Mouse (Mus musculus): ENCODE results near the gene Ces4a. TPM values are rescaled to one million over a fixed set of nuclear protein-coding genes. Genes with fewer than 3 reads are reported as not detected.
A peak's percentile ranks its signal among the peaks of the same experiment; 100 is the strongest.
"Not testable (repeated sequence)": the region's sequence is repeated elsewhere in the genome, so short reads cannot be mapped to it uniquely, and the experiment has no call there.

Gene Ces4a
- polyA plus RNA-seq, 1 experiment from 2014 or later: not detected

- peak; percentile 92 for ATAC-seq (ENCODE audit: insufficient number of reproducible peaks, insufficient read depth, low FRiP score, low TSS enrichment, low read depth)
- under 1% methylated on average over 86 of the region's 86 CpGs for WGBS
Measured at GRCm38 (mm10) chr8:105170381-105171115, 38.9 kb downstream of the Ces4a start, which contains the start of gene Cbfb. TSS of gene Cbfb (plus strand) at chr8:105170674.

GRCm38 (mm10) chr8:105171116-105172002, 39.8 kb downstream of the Ces4a start:
- peaks cover 10% of the 10 kb centered on the region for H3K36me3 ChIP-seq
- H3K27ac ChIP-seq: peak overlapping the region; percentile 100
- ATAC-seq (ENCODE audit: insufficient number of reproducible peaks, insufficient read depth, low FRiP score, low TSS enrichment, low read depth): 0 out of 2 replicates have a peak, but pooled peaks have one; percentile 3
- peaks cover 29% of the 10 kb centered on the region for H3K4me1 ChIP-seq
- H3K4me2 ChIP-seq: peak overlapping the region; percentile 72
- no peaks in the 10 kb centered on the region for H3K9me3 ChIP-seq
- peak overlapping the region; percentile 90 for H3K4me3 ChIP-seq
- H3K9ac ChIP-seq: peak overlapping the region; percentile 99
- H3K27me3 ChIP-seq: no peaks in the 10 kb centered on the region
- WGBS: under 1% methylated on average over 88 of the region's 92 CpGs

More at GRCm38 (mm10) chr8:105170381-105171115, 38.9 kb downstream of the Ces4a start, which contains the start of gene Cbfb:
- no peaks in the 10 kb centered on the region for H3K27me3 ChIP-seq
- H3K9me3 ChIP-seq: no peaks in the 10 kb centered on the region
- H3K4me3 ChIP-seq: peak within 1 kb of the TSS; percentile 90
- 0 out of 2 replicates have a peak, but pooled peaks cover 4% of the 10 kb centered on the region for H3K36me3 ChIP-seq
- H3K4me1 ChIP-seq: peaks cover 32% of the 10 kb centered on the region
- peak within 1 kb of the TSS; percentile 99 for H3K9ac ChIP-seq
- peak within 1 kb of the TSS; percentile 72 for H3K4me2 ChIP-seq
- H3K27ac ChIP-seq: peak within 1 kb of the TSS; percentile 100

DNA sequence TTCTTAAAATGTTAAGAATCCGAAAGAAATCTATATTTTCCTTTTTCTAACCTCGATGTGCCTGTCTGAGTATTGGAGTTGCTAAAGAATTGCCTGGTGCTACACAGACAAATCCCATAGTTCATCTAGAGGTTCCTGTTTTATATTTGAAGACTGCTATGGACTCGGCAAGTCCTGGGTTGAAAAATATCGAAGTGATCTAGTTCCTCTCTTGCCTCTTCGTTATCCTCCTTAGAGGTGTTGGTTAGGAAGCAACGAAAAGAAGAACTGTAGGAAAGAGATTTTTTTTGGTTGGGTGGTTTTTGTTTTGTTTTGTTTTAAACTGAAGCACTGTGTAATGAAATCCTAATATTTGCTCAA, 40.4 kb downstream of the Ces4a start:
- Histone ChIP-seq H3K4me2 (peak overlapping the region; percentile 72), H3K9me3 (no peaks in the 10 kb centered on the region), H3K4me1 (peaks cover 29% of the 10 kb centered on the region), H3K4me3 (peak overlapping the region; percentile 90), H3K36me3 (peaks cover 16% of the 10 kb centered on the region), H3K9ac (peak overlapping the region; percentile 99), H3K27ac (peak overlapping the region; percentile 100), H3K27me3 (no peaks in the 10 kb centered on the region)
- ATAC-seq (ENCODE audit: insufficient number of reproducible peaks, insufficient read depth, low FRiP score, low TSS enrichment, low read depth): no peak
- WGBS: 21% methylated on average over 6 of the region's 6 CpGs

DNA sequence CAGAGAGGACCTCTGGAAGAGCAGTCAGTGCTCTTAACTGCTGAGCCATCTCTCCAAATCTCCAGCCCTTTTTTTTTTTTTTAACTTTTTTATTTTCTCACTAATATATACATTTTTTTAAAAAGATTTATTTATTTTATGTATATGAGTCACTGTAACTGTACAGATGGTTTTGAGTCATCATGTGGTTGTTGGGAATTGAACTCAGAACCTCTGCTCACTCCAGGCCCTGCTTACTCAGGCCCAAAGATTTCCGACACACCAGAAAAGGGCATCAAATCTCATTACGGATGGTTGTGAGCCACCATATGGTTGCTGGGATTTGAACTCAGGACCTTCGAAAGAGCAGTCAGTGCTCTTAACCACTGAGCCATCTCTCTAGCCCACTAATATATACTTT, 43.7 kb downstream of the Ces4a start:
- 94% methylated on average over 3 of the region's 3 CpGs for WGBS
- not testable (repeated sequence) for H3K9me3 ChIP-seq; ATAC-seq (ENCODE audit: insufficient number of reproducible peaks, insufficient read depth, low FRiP score, low TSS enrichment, low read depth); H3K4me3 ChIP-seq; H3K27ac ChIP-seq; H3K27me3 ChIP-seq; H3K9ac ChIP-seq; H3K4me2 ChIP-seq
- Histone ChIP-seq H3K4me1 (peaks cover 17% of the 10 kb centered on the region), H3K36me3 (peaks cover 28% of the 10 kb centered on the region)

DNA sequence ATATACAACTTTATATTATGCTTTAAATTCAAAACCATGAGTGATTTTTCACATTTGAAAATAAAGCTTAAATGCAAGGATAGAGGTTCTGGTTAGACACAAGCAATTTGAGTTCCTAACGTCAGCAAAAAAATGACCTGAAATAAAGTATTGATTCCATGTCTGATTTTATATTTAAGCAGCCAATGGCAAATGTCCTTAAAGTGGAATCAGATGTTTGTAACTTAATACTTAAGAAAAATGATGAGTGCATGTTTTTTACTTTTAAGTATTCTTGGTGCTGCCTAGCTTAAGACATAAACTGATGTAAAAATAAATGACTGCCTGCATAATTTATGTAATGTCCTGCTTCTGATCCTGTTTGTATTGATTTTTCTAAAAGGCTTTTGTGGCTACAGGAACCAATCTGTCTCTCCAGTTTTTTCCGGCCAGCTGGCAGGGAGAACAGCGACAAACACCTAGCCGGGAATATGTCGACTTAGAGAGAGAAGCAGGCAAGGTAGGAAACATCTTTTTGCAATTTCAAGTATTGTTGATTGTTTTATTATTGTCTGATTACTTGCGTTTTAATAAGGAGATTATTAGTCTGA, 46.7 kb downstream of the Ces4a start:
- Histone ChIP-seq H3K27me3 (no peaks in the 10 kb centered on the region), H3K4me3 (no peak overlapping the region), H3K9me3 (no peaks in the 10 kb centered on the region), H3K4me2 (no peak overlapping the region; the same call in 1 of the 2 replicates), H3K4me1 (peaks cover 16% of the 10 kb centered on the region), H3K36me3 (peaks cover 48% of the 10 kb centered on the region), H3K9ac (no peak overlapping the region), H3K27ac (peak overlapping the region; percentile 64; the same call in 1 of the 2 replicates)
- ATAC-seq (ENCODE audit: insufficient number of reproducible peaks, insufficient read depth, low FRiP score, low TSS enrichment, low read depth): no peak
- WGBS: 31% methylated on average over 6 of the region's 6 CpGs

DNA sequence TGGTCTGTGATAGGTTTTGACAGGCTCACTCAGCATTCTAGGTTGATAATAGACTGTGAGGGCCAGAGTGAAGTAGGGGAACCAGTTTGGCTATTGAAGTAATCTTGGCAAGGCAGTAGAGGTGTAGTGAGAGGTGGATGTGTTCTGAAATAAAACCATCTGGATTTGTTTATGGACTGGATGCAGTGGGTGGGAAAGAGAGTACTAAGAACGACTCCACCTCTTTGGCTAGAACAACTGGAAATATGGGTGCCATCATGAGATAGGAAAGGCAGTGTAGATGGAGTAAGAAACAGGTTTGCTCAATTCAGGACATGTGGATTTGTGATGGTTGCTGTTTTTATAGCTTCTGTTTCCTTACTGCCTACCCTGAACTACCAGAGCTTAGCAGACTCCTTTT, 50.6 kb downstream of the Ces4a start:
- Histone ChIP-seq H3K4me1 (peaks cover 7% of the 10 kb centered on the region), H3K4me3 (no peak overlapping the region), H3K27me3 (no peaks in the 10 kb centered on the region), H3K9me3 (no peaks in the 10 kb centered on the region), H3K36me3 (peaks cover 43% of the 10 kb centered on the region), H3K9ac (no peak overlapping the region), H3K27ac (no peak overlapping the region), H3K4me2 (no peak overlapping the region)
- WGBS: 29% methylated on average over 1 of the region's 1 CpGs
- ATAC-seq (ENCODE audit: insufficient number of reproducible peaks, insufficient read depth, low FRiP score, low TSS enrichment, low read depth): no peak

DNA sequence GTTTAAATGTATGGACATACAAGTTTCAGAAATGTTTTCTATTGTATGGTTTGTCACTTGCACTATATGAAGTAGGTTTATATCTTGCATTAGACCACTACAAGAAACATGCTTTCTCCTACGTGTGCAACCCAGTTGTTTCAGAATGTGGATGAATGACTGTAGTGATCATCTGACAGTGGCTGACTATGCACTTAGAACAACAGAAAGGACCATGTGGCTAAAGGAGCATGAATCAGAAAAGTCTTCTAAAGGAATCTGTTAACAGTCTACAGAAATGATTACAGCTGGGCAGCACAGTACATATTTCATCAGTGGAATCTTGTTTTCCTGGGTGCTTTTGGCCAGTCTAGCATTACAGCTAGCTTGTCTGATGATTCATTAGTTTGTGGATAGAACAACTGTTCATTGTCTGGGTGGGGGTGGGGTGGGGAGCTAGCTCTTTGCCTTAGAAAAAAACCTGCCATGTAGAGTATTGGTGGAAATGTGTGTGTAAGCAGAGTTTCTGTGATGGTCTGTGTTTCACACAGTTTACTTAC, 54.9 kb downstream of the Ces4a start:
- no peak for ATAC-seq (ENCODE audit: insufficient number of reproducible peaks, insufficient read depth, low FRiP score, low TSS enrichment, low read depth)
- Histone ChIP-seq H3K27ac (no peak overlapping the region), H3K36me3 (peaks cover 38% of the 10 kb centered on the region), H3K9ac (no peak overlapping the region), H3K9me3 (no peaks in the 10 kb centered on the region), H3K27me3 (no peaks in the 10 kb centered on the region), H3K4me3 (no peak overlapping the region), H3K4me1 (peaks cover 4% of the 10 kb centered on the region), H3K4me2 (no peak overlapping the region)
- 64% methylated on average over 1 of the region's 1 CpGs for WGBS

DNA sequence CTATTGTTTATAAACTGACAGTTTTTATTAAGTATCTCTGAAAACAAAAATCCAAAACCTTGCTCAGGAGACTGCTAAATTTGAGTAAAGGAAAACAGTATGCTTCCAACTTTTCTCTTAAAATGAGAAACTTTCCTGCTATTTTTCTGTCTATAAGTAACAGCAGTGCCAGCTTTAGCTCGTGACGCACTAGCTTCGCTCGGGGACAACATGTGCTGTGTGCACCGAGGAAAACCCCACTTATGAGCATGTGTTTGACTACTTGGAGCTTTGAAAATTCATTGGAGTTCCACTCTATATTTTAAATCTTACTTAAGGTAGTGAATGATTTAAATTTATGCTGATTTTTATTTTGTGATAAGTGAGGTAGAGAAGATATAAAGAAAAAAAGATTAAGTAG, 60.6 kb downstream of the Ces4a start:
- Histone ChIP-seq H3K4me2 (no peak overlapping the region), H3K27me3 (no peaks in the 10 kb centered on the region), H3K27ac (no peak overlapping the region), H3K9me3 (no peaks in the 10 kb centered on the region), H3K9ac (no peak overlapping the region), H3K4me1 (no peaks in the 10 kb centered on the region), H3K36me3 (peaks cover 52% of the 10 kb centered on the region), H3K4me3 (no peak overlapping the region)
- ATAC-seq (ENCODE audit: insufficient number of reproducible peaks, insufficient read depth, low FRiP score, low TSS enrichment, low read depth): no peak
- WGBS: 82% methylated on average over 5 of the region's 5 CpGs

Other genes with a start within 250 kb of the Ces4a start
- gene Ces2e, start 205.5 kb upstream of the Ces4a start, polyA plus RNA-seq (2015; fragmentation: Nextera tagmentation; extraction: Ambion mirVana): 0.13 and 1.2 TPM in 2 replicates
- gene Ces2f, start 184.4 kb upstream of the Ces4a start, polyA plus RNA-seq (2015; fragmentation: Nextera tagmentation; extraction: Ambion mirVana): not detected in 2 replicates
- gene Ces2g, start 170.1 kb upstream of the Ces4a start, polyA plus RNA-seq (2015; fragmentation: Nextera tagmentation; extraction: Ambion mirVana): 0.37 and 1.1 TPM in 2 replicates
- gene Ces2h, start 130.9 kb upstream of the Ces4a start, polyA plus RNA-seq (2015; fragmentation: Nextera tagmentation; extraction: Ambion mirVana): not detected in 2 replicates
- gene Ces3a, start 83.2 kb upstream of the Ces4a start, polyA plus RNA-seq (2015; fragmentation: Nextera tagmentation; extraction: Ambion mirVana): not detected in 2 replicates
- gene Ces3b, start 48.0 kb upstream of the Ces4a start, polyA plus RNA-seq (2015; fragmentation: Nextera tagmentation; extraction: Ambion mirVana): not detected in 2 replicates
- gene Cbfb, start 38.9 kb downstream of the Ces4a start, polyA plus RNA-seq (2015; fragmentation: Nextera tagmentation; extraction: Ambion mirVana): 102 and 118 TPM in 2 replicates
- 24.5 and 26.6 TPM in 2 replicates for gene D230025D16Rik, start 93.3 kb downstream of the Ces4a start, polyA plus RNA-seq (2015; fragmentation: Nextera tagmentation; extraction: Ambion mirVana)
- 25.9 and 29.7 TPM in 2 replicates for gene B3gnt9, start 123.4 kb downstream of the Ces4a start, polyA plus RNA-seq (2015; fragmentation: Nextera tagmentation; extraction: Ambion mirVana)
- gene Tradd, start 132.8 kb downstream of the Ces4a start, polyA plus RNA-seq (2015; fragmentation: Nextera tagmentation; extraction: Ambion mirVana): 22.8 and 24.7 TPM in 2 replicates
- gene Fbxl8, start 132.8 kb downstream of the Ces4a start, polyA plus RNA-seq (2015; fragmentation: Nextera tagmentation; extraction: Ambion mirVana): 2.1 TPM in 2 replicates
- 0.13 and 0.22 TPM in 2 replicates for gene Hsf4, start 138.0 kb downstream of the Ces4a start, polyA plus RNA-seq (2015; fragmentation: Nextera tagmentation; extraction: Ambion mirVana)
- 1.8 and 2.8 TPM in 2 replicates for gene Nol3, start 144.3 kb downstream of the Ces4a start, polyA plus RNA-seq (2015; fragmentation: Nextera tagmentation; extraction: Ambion mirVana)
- gene 4931428F04Rik, start 158.1 kb downstream of the Ces4a start, polyA plus RNA-seq (2015; fragmentation: Nextera tagmentation; extraction: Ambion mirVana): 22.1 and 23.0 TPM in 2 replicates
- gene Exoc3l, start 164.3 kb downstream of the Ces4a start, polyA plus RNA-seq (2015; fragmentation: Nextera tagmentation; extraction: Ambion mirVana): 10.2 and 11.1 TPM in 2 replicates
- gene E2f4, start 165.9 kb downstream of the Ces4a start, polyA plus RNA-seq (2015; fragmentation: Nextera tagmentation; extraction: Ambion mirVana): 78.9 and 81.7 TPM in 2 replicates
- 6.0 and 6.7 TPM in 2 replicates for gene Elmo3, start 173.8 kb downstream of the Ces4a start, polyA plus RNA-seq (2015; fragmentation: Nextera tagmentation; extraction: Ambion mirVana)
- 1.3 and 1.8 TPM in 2 replicates for gene Lrrc29, start 194.5 kb downstream of the Ces4a start, polyA plus RNA-seq (2015; fragmentation: Nextera tagmentation; extraction: Ambion mirVana)
- gene Tmem208, start 194.6 kb downstream of the Ces4a start, polyA plus RNA-seq (2015; fragmentation: Nextera tagmentation; extraction: Ambion mirVana): 121 TPM in 2 replicates
- 2.3 and 3.0 TPM in 2 replicates for gene Fhod1, start 216.2 kb downstream of the Ces4a start, polyA plus RNA-seq (2015; fragmentation: Nextera tagmentation; extraction: Ambion mirVana)
- 5.9 and 6.0 TPM in 2 replicates for gene Slc9a5, start 217.0 kb downstream of the Ces4a start, polyA plus RNA-seq (2015; fragmentation: Nextera tagmentation; extraction: Ambion mirVana)
- gene Plekhg4, start 241.5 kb downstream of the Ces4a start, polyA plus RNA-seq (2015; fragmentation: Nextera tagmentation; extraction: Ambion mirVana): 0.39 and 0.81 TPM in 2 replicates

Data from embryonic facial prominence, embryonic 13.5 days (tissue).